Mouse (Mus musculus) midbrain, embryonic 16.5 days (tissue): ENCODE results near the gene Larp7. TPM values are rescaled to one million over a fixed set of nuclear protein-coding genes. Genes with fewer than 3 reads are reported as not detected.

Experiments used
- ATAC-seq: fragments of 200-750 bp; cut with Nextera tagmentation; 2 replicates; pipeline ENCODE4 v1.8.0; 2017; ENCODE audit warnings: moderate TSS enrichment
- H3K27ac ChIP-seq: fragments of 300-500 bp; sonication (generic); 2 replicates; pipeline ENCODE4 v1.5.1; 2014; ENCODE audit warnings: mild to moderate bottlenecking, low read length, mixed read lengths
- H3K27me3 ChIP-seq: fragments of 300-500 bp; sonication (generic); 2 replicates; pipeline ENCODE4 v1.6.1; 2014; ENCODE audit warnings: low read depth, low read length, mixed read lengths; ENCODE audit not compliant: control insufficient read depth, insufficient read depth
- H3K36me3 ChIP-seq: fragments of 300-500 bp; sonication (generic); 2 replicates; pipeline ENCODE4 v1.6.1; 2014; ENCODE audit warnings: mild to moderate bottlenecking, low read length, moderate library complexity, mixed read lengths; ENCODE audit not compliant: control insufficient read depth, insufficient read depth
- H3K4me1 ChIP-seq: fragments of 300-500 bp; sonication (generic); 2 replicates; pipeline ENCODE4 v1.6.1; 2014; ENCODE audit warnings: mild to moderate bottlenecking, low read length, mixed read lengths; ENCODE audit not compliant: control insufficient read depth, insufficient read depth
- H3K4me2 ChIP-seq: fragments of 300-500 bp; sonication (generic); 2 replicates; pipeline ENCODE4 v1.6.1; 2014; ENCODE audit warnings: mild to moderate bottlenecking, low read length, mixed read lengths
- H3K4me3 ChIP-seq: fragments of 300-500 bp; sonication (generic); 2 replicates; pipeline ENCODE4 v1.5.1; 2014; ENCODE audit warnings: low read depth, mild to moderate bottlenecking, low read length, moderate library complexity, mixed read lengths
- H3K9ac ChIP-seq: fragments of 300-500 bp; sonication (generic); 2 replicates; pipeline ENCODE4 v1.6.1; 2014; ENCODE audit warnings: low read depth, low read length, mixed read lengths
- H3K9me3 ChIP-seq: fragments of 300-500 bp; sonication (generic); replicated peaks from 2 replicates; pipeline ENCODE4 v1.6.1; 2014; ENCODE audit warnings: mild to moderate bottlenecking, low read length, mixed read lengths; ENCODE audit not compliant: control insufficient read depth, poor library complexity, severe bottlenecking
- WGBS: fragments of 180-500 bp; shearing (Covaris S2); extraction: QIAGEN DNeasy Blood & Tissue Kit; methylation state at CpG from one replicate; pipeline ENCODE4 v1.1.7; 2014; 5-methylcytosine and 5-hydroxymethylcytosine counted together
- polyA plus RNA-seq: library from polyadenylated mRNA; unstranded; fragments of >200 nt; fragmentation: Nextera tagmentation; extraction: Ambion mirVana; gene quantifications from 2 replicates; pipeline ENCODE4 v1.2.1, GENCODE M21; 2015

Larp7 gene
- polyA plus RNA-seq, 1 experiment from 2014 or later: 25.2 TPM

DNA sequence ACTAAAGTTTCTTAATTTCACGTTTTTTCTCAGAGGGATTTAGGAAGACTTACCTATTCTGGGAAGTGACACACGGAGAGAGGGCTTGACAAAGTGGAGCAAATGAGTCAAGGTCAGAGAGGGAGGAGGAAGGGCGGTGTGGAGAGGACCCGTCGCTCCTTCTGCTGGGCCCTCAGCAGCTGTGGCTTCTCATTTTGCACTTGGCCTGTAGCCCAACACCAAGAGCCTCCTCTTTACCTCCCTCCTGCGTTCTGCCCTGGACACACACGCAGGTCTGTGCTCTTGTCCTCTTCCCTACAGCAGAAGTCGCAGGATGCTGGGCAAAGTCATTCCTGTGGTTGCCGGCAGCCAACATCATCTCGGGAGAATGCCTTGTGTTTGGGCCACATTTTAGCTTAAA lies 32.0 kb downstream of the Larp7 start:
- no peak overlapping the region for H3K27ac ChIP-seq
- H3K9me3 ChIP-seq: no peaks in the 10 kb centered on the region
- H3K9ac ChIP-seq: no peak overlapping the region
- WGBS: 79% methylated on average over 10 of the region's 10 CpGs
- H3K27me3 ChIP-seq: no peaks in the 10 kb centered on the region
- no peak overlapping the region for H3K4me3 ChIP-seq
- no peaks in the 10 kb centered on the region for H3K4me1 ChIP-seq
- H3K36me3 ChIP-seq: no peaks in the 10 kb centered on the region
- H3K4me2 ChIP-seq: no peak overlapping the region
- no peak for ATAC-seq

DNA sequence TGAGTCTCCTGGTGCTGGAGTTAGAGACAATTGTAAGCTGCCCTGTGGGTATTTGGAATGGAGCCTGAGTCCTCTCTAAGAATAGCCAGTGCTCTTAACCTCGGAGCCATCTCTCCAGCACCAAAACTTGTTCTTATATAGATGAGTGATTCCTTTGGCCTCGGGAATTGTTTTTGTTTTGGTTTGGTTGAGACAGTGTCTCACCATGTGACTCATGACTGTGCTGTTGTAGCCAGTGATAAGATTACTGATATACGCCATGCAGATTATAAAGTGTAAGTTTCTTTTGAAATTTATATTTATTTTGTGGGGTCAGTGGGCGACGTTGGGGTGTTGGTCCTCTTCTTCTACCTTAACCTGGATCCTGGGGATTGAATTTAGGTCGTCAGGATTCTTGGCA lies 32.8 kb downstream of the Larp7 start:
- no peak for ATAC-seq
- no peaks in the 10 kb centered on the region for H3K4me1 ChIP-seq
- no peaks in the 10 kb centered on the region for H3K27me3 ChIP-seq
- no peak overlapping the region for H3K4me3 ChIP-seq
- H3K36me3 ChIP-seq: no peaks in the 10 kb centered on the region
- H3K9me3 ChIP-seq: no peaks in the 10 kb centered on the region
- no peak overlapping the region for H3K27ac ChIP-seq
- WGBS: 88% methylated on average over 6 of the region's 6 CpGs
- H3K4me2 ChIP-seq: no peak overlapping the region
- H3K9ac ChIP-seq: no peak overlapping the region

DNA sequence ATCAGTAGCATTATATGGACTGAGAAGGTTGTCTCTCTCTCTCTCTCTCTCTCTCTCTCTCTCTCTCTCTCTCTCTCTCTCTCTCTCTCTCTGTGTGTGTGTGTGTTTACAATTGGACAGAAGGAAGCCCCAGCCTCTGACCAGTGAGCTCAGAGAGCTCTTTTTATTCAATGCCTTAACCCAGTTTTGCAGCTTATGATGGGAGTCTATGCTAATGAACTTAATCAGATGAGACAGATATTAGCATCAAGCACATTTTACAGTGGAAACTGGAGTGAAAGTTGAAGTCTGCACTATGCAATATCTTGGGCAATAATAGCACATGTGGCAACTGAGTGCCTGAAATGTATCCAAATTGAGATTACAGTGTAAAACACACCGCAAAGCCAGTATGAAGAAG lies 37.9 kb downstream of the Larp7 start:
- Histone ChIP-seq H3K9me3 (no peaks in the 10 kb centered on the region), H3K27me3 (no peaks in the 10 kb centered on the region), H3K36me3 (no peaks in the 10 kb centered on the region), H3K9ac (no peak overlapping the region), H3K4me3 (no peak overlapping the region), H3K27ac (no peak overlapping the region), H3K4me2 (no peak overlapping the region), H3K4me1 (no peaks in the 10 kb centered on the region)
- ATAC-seq: no peak
- 93% methylated on average over 1 of the region's 1 CpGs for WGBS

DNA sequence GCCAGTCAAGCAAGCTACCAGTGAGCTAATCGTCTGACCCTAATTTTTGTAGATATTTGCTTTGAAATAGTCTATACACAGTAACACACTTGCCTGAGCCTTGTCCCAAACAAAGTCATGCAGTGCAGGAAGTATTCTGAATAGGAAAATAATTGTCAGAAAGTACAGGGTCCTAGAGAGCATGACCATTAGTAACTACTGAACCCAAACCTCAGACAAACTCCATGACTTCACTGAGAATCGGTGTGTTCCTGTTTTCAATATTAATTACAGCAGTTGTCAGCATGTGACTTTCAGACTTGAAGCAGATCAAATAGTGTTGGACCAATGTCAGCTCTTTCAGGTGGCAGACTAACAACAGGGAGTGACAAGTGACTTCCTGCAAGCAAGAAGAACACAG lies 39.5 kb downstream of the Larp7 start:
- no peak for ATAC-seq
- H3K4me3 ChIP-seq: no peak overlapping the region
- H3K9ac ChIP-seq: no peak overlapping the region
- H3K4me2 ChIP-seq: no peak overlapping the region
- H3K27ac ChIP-seq: no peak overlapping the region
- no peaks in the 10 kb centered on the region for H3K27me3 ChIP-seq
- WGBS: 80% methylated on average over 2 of the region's 2 CpGs
- H3K36me3 ChIP-seq: no peaks in the 10 kb centered on the region
- no peaks in the 10 kb centered on the region for H3K4me1 ChIP-seq
- no peaks in the 10 kb centered on the region for H3K9me3 ChIP-seq

DNA sequence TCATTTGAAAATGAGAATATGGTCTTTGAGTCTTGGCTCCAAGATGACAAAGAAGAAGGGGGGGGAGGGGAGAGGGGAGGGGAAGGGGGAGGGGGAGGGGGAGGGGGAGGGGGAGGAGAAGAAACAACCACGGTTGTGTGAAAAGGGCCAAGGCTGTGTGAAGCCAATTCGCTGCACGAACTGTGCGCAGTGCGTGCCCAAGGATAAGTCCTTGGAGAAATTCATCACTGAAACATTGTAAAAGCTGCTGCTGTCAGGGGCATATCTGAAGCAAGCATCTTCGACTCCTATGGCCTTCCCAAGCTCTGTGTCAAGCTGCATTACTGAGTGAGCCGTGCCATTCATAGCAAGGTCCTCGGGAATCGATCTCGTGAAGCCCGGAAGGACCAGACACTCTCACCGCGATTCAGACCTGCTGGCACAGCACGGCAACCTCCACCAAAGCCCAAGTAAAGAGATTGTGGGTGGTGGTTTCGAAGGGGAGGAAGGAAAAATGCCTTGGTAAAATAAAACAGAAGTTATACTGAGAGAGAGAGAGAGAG lies 40.3 kb downstream of the Larp7 start:
- WGBS: 75% methylated on average over 15 of the region's 15 CpGs
- no peak for ATAC-seq
- H3K36me3 ChIP-seq: no peaks in the 10 kb centered on the region

DNA sequence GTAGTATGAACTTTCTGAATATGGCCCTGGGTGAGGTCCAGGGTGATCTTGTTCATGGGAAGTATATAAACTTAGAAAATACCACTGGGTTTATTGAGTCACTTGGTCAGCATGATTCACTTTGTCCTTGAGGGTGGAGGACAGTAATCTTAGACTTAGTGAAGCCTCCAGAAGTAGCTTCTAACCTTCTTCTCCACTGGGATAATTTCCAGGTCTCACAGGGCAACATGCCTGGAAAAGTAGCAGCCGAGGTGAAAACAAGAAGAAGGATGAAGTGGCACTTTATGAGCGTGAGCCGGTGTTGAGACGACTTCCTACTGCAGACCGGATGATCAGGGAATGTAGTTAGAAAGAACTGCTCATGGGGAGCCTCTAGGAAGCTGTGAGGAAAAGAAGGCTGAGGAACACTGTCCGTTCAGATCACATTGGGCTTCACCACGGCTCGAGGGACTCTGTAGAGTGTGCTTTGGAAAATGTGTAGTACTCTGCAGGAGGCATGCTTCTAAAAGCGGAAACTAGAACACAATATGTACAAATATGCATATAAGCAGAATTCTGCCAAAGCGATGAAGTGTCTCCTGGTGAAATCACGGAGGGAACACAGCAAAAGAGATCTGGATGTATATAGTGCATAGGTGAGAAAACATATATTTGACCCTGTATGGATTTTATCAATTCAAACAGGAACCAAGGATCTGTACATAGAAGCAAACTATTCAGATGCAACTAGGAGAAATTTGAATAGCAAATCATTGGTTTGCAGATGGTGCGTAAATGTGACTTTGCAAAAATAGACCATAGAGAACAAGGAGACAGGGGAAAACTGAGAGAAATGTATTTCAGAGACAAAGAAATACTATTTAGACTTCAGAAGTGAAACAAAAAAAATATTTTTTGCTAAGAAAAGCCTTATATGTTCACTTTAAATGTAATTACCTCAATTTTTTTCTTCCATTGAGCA lies 41.1 kb downstream of the Larp7 start:
- Histone ChIP-seq H3K4me2 (no peak overlapping the region), H3K27me3 (no peaks in the 10 kb centered on the region), H3K9ac (no peak overlapping the region), H3K36me3 (no peaks in the 10 kb centered on the region), H3K9me3 (no peaks in the 10 kb centered on the region), H3K4me1 (no peaks in the 10 kb centered on the region), H3K4me3 (no peak overlapping the region), H3K27ac (no peak overlapping the region)
- 85% methylated on average over 12 of the region's 12 CpGs for WGBS
- ATAC-seq: no peak

More for the DNA sequence above, 40.3 kb downstream of the Larp7 start:
- no peak overlapping the region for H3K9ac ChIP-seq
- H3K27me3 ChIP-seq: no peaks in the 10 kb centered on the region
- no peak overlapping the region for H3K4me2 ChIP-seq
- H3K27ac ChIP-seq: no peak overlapping the region
- H3K4me1 ChIP-seq: no peaks in the 10 kb centered on the region
- H3K4me3 ChIP-seq: no peak overlapping the region
- no peaks in the 10 kb centered on the region for H3K9me3 ChIP-seq

DNA sequence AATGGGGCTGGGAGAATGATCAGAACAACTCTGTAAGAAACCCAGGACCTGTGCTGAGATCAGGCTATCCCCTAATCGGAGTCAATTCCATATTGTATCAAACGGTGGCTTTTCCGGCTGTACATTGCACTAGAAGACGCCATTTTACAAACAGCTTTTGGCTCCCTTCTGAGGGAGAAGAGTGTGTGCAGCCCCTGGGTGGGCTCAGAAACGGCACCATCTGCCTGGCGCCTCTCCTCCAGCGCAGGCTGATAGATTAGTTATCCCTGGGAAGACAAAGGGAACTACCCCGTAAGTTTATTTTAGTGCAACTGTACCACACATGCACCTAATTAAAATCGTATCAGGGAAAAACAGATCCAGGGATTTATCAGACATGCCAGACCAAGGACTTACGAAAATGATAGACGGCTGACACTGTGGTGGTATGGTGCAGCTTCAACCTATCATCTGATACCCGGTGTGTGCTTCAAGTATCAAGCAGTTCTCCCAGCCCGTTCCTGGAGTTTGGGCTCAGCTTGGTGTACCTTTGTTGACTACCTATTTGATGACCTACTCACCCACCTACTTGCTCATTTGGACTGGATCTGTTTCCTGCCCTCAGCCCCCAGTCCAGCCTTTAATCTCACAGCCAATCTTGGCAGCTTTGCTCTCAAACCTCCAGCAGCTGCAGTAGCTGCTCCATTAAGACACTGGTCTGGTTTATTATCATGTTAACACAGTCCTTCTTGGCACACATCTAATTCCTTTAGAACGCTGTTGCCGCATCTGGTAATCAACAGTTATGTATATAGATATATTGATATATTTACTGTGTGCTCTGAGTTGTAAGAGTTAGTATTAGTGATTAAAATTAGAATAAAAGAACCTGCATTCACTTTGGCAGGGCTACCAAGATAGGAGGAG lies 45.0 kb downstream of the Larp7 start:
- no peaks in the 10 kb centered on the region for H3K9me3 ChIP-seq
- 71% methylated on average over 15 of the region's 15 CpGs for WGBS
- no peak overlapping the region for H3K4me2 ChIP-seq
- no peaks in the 10 kb centered on the region for H3K36me3 ChIP-seq
- ATAC-seq: no peak
- H3K4me1 ChIP-seq: no peaks in the 10 kb centered on the region
- H3K9ac ChIP-seq: no peak overlapping the region
- no peak overlapping the region for H3K27ac ChIP-seq
- no peak overlapping the region for H3K4me3 ChIP-seq
- no peaks in the 10 kb centered on the region for H3K27me3 ChIP-seq

DNA sequence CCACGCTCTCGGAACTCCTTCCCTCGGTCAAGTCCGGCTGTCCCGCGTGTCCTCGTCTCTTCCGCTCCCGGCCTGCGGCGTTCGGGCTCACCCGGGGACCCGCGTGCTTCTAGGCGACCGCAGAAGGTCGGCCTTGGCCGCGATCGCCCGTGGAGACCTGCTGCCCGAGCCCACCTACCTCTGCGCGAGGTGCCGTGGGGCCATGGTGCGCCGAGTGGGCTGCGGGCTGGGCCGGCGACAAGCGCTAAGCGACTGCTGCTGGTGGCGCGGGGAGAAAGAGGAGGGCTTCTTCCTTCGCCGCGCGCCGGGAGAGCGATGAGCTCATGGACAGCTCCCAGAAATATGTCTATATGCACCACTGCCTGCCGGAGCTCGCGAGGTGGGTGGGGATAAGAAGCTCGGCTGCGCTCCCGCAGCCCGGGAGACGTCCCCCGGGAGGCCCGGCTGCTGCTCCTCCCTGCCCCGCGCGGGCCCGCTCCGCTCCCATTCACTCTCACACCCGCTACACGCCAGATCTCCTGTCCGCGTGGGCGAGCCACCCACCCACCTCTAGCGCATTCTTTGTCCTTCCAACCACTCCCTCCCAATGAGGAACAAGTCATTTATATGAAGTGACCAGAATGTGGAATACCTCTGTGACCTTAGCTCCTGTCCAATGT lies 54.3 kb downstream of the Larp7 start, which contains the start of gene Ank2:
Gene Ank2, minus strand, starts transcription at position 609 of the 659 bp plus-strand sequence.
- peak within 1 kb of the TSS; percentile 87 for H3K9ac ChIP-seq
- peak; percentile 82 for ATAC-seq
- H3K9me3 ChIP-seq: no peaks in the 10 kb centered on the region
- whole genome bisulfite sequencing: under 1% methylated on average over 56 of the region's 62 CpGs
- peak within 1 kb of the TSS; percentile 87 for H3K4me3 ChIP-seq
- no peaks in the 10 kb centered on the region for H3K36me3 ChIP-seq
- peaks cover 9% of the 10 kb centered on the region for H3K4me1 ChIP-seq
- no peaks in the 10 kb centered on the region for H3K27me3 ChIP-seq
- peak within 1 kb of the TSS; percentile 97 for H3K4me2 ChIP-seq
- peak within 1 kb of the TSS; percentile 76 for H3K27ac ChIP-seq
